Mouse (Mus musculus) embryonic stem cell, embryonic (primary cell): Measurements from ENCODE around the gene Gimap5.

Experiments used
- CTCF ChIA-PET, 4 experiments: fragments of 300-600 bp in 2 of 4; fragments of 350-600 bp in 2 of 4; sonication (Branson Sonifier 250); formaldehyde crosslinking; loops; one replicate each; lab custom pipeline; 2022; ENCODE audit warnings: inconsistent platforms in 2 of 4; lab: Charles Lee
- POLR2A ChIA-PET, 4 experiments: fragments of 300-600 bp in 2 of 4; fragments of 350-600 bp in 2 of 4; sonication (Branson Sonifier 250); formaldehyde crosslinking; loops; one replicate each; lab custom pipeline; 2022; ENCODE audit warnings: antibody characterized with exemption in 4 of 4, inconsistent platforms in 1 of 4; lab: Charles Lee

Gimap5 gene

GRCm38 (mm10) chr6:48745959-48746889 is at the start of gene Gimap5:
TSS of gene Gimap5 (plus strand) at chr6:48746197.
- POLR2A ChIA-PET: interaction anchor here in 1 of 4 experiments (0.5 to 1.0 kb wide), 3 partner anchors 71 to 1424 kb away, joined by 4 to 6 read pairs (median 4); no protein-coding TSS in a partner anchor
- CTCF ChIA-PET: interaction anchor here (0.6 to 2.3 kb wide), 14 partner anchors 9 to 1304 kb away, joined by 3 to 10 read pairs (median 4); partner anchors contain the start of gene Gimap3 (in 1 of the 4)

GRCm38 (mm10) chr6:48696830-48697554 is 49.0 kb upstream of the Gimap5 start:
- CTCF ChIA-PET: no interaction called here

GRCm38 (mm10) chr6:48697555-48697930 is 48.5 kb upstream of the Gimap5 start:
- POLR2A ChIA-PET: no interaction called here
- CTCF ChIA-PET: no interaction called here

More at GRCm38 (mm10) chr6:48696830-48697554, 49.0 kb upstream of the Gimap5 start:
- POLR2A ChIA-PET: no interaction called here

GRCm38 (mm10) chr6:48698066-48698856 is 47.7 kb upstream of the Gimap5 start:
- CTCF ChIA-PET: interaction anchor here in 1 of 4 experiments (0.6 kb wide), 1 partner anchor 362 kb away, joined by 4 read pairs; no protein-coding TSS in a partner anchor
- POLR2A ChIA-PET: interaction anchor here in 1 of 4 experiments (0.5 to 1.6 kb wide), 3 partner anchors 10 to 45 kb away, joined by 3 to 4 read pairs (median 3); partner anchors contain the start of gene Gimap6

GRCm38 (mm10) chr6:48698888-48699287 is 47.1 kb upstream of the Gimap5 start:
- ChIA-PET CTCF (interaction anchor here in 1 of 4 experiments (0.6 kb wide), 1 partner anchor 362 kb away, joined by 4 read pairs; no protein-coding TSS in a partner anchor), POLR2A (interaction anchor here in 1 of 4 experiments (0.5 to 1.6 kb wide), 3 partner anchors 9 to 44 kb away, joined by 3 to 4 read pairs (median 3); partner anchors contain the start of gene Gimap6)

- ChIA-PET POLR2A (interaction anchor here in 1 of 4 experiments (1.0 kb wide), 1 partner anchor 13 kb away, joined by 3 read pairs; no protein-coding TSS in a partner anchor), CTCF (no interaction called here)
Measured at GRCm38 (mm10) chr6:48700251-48701075, 45.5 kb upstream of the Gimap5 start.

GRCm38 (mm10) chr6:48702146-48702545 is 43.9 kb upstream of the Gimap5 start:
- POLR2A ChIA-PET: interaction anchor here in 2 of 4 experiments (0.5 to 1.3 kb wide), 2 partner anchors 100 to 516 kb away, joined by 3 read pairs; no protein-coding TSS in a partner anchor
- CTCF ChIA-PET: no interaction called here

- POLR2A ChIA-PET: interaction anchor here in 2 of 4 experiments (0.5 to 1.3 kb wide), 2 partner anchors 100 to 516 kb away, joined by 3 read pairs; no protein-coding TSS in a partner anchor
- CTCF ChIA-PET: interaction anchor here in 1 of 4 experiments (0.6 kb wide), 1 partner anchor 148 kb away, joined by 10 read pairs; no protein-coding TSS in a partner anchor
Measured at GRCm38 (mm10) chr6:48702601-48703000, 43.4 kb upstream of the Gimap5 start.

- ChIA-PET POLR2A (no interaction called here), CTCF (interaction anchor here in 2 of 4 experiments (0.5 to 1.0 kb wide), 2 partner anchors 58 to 283 kb away, joined by 3 read pairs; no protein-coding TSS in a partner anchor)
Measured at GRCm38 (mm10) chr6:48704146-48704545, 41.9 kb upstream of the Gimap5 start.

GRCm38 (mm10) chr6:48706130-48706529 is 39.9 kb upstream of the Gimap5 start:
- CTCF ChIA-PET: interaction anchor here in 1 of 4 experiments (0.8 kb wide), 1 partner anchor 60 kb away, joined by 4 read pairs; no protein-coding TSS in a partner anchor
- POLR2A ChIA-PET: no interaction called here

- ChIA-PET POLR2A (no interaction called here), CTCF (no interaction called here)
Measured at GRCm38 (mm10) chr6:48718455-48718854, 27.5 kb upstream of the Gimap5 start, which contains the start of the genes Gm28053 and Gimap7. TSS of gene Gm28053 (plus strand) at chr6:48718607. TSS of gene Gimap7 (plus strand) at chr6:48718621.

- CTCF ChIA-PET: interaction anchor here in 1 of 4 experiments (0.8 kb wide), 1 partner anchor 50 kb away, joined by 5 read pairs; the partner anchor contains the start of gene Gimap3
- POLR2A ChIA-PET: interaction anchor here in 1 of 4 experiments (0.7 kb wide), 1 partner anchor 58 kb away, joined by 3 read pairs; no protein-coding TSS in a partner anchor
Measured at GRCm38 (mm10) chr6:48720326-48720725, 25.7 kb upstream of the Gimap5 start.

- ChIA-PET CTCF (no interaction called here), POLR2A (no interaction called here)
Measured at GRCm38 (mm10) chr6:48723468-48723867, 22.5 kb upstream of the Gimap5 start.

GRCm38 (mm10) chr6:48725476-48725875 is 20.5 kb upstream of the Gimap5 start:
- CTCF ChIA-PET: no interaction called here

GRCm38 (mm10) chr6:48727761-48728160 is 18.2 kb upstream of the Gimap5 start:
- POLR2A ChIA-PET: no interaction called here

More at GRCm38 (mm10) chr6:48725476-48725875, 20.5 kb upstream of the Gimap5 start:
- POLR2A ChIA-PET: interaction anchor here in 2 of 4 experiments (0.6 to 0.8 kb wide), 3 partner anchors 16 to 1678 kb away, joined by 3 to 12 read pairs (median 6); no protein-coding TSS in a partner anchor

GRCm38 (mm10) chr6:48732864-48733304 is 13.1 kb upstream of the Gimap5 start:
- POLR2A ChIA-PET: interaction anchor here in 1 of 4 experiments (1.3 kb wide), 1 partner anchor 8 kb away, joined by 4 read pairs; no protein-coding TSS in a partner anchor
- CTCF ChIA-PET: interaction anchor here in 1 of 4 experiments (1.3 to 2.9 kb wide), 2 partner anchors 9 to 14 kb away, joined by 3 to 10 read pairs; partner anchors contain the start of gene Gimap5

More at GRCm38 (mm10) chr6:48727761-48728160, 18.2 kb upstream of the Gimap5 start:
- CTCF ChIA-PET: no interaction called here
